Mouse (Mus musculus): ENCODE measurements around the gene Timp2.

DNA sequence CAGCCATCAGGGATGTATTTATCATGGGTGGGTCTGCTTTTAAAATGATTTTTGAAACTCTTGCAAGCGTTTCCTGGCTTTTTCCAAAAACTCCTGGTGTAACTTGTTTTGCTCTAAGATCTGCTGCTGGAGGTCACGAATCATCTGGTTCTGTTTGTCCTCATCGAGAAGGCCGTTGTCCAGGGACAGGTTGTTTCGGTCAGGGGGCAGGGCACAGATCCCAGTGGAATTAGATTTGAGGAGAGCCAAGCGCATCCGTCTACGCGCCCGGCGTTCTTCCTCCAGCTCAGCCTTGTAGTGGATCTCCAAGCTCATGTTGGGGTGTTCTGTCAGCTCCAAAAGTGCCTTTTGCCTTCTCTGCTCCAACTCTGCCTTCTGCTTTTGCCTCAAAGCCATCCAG lies 23.2 kb downstream of the Timp2 start:
- no peak for TF ChIP-seq POLR2A (IDR thresholded peaks at IDR 0.05; ENCODE audit: control insufficient read depth, extremely low read depth, insufficient read depth, low read length, poor library complexity)
- no peak for TF ChIP-seq CTCF (IDR thresholded peaks at IDR 0.05; ENCODE audit: borderline replicate concordance, control insufficient read depth, extremely low read depth, insufficient read depth, low read length, poor library complexity)
